Mouse (Mus musculus) erythroblast, embryonic 14.5 days (primary cell): Measurements from ENCODE around the gene Abca7.

ENCODE experiments used
- GATA1 ChIP-seq: IDR thresholded peaks from 2 replicates; pipeline ENCODE4 v1.6.1; 2012; ENCODE audit warnings: low read length, inconsistent platforms, mixed read lengths
- TAL1 ChIP-seq: IDR thresholded peaks from 3 replicates; pipeline ENCODE4 v1.6.1; 2012; ENCODE audit warnings: low read length, inconsistent platforms, mixed read lengths

DNA sequence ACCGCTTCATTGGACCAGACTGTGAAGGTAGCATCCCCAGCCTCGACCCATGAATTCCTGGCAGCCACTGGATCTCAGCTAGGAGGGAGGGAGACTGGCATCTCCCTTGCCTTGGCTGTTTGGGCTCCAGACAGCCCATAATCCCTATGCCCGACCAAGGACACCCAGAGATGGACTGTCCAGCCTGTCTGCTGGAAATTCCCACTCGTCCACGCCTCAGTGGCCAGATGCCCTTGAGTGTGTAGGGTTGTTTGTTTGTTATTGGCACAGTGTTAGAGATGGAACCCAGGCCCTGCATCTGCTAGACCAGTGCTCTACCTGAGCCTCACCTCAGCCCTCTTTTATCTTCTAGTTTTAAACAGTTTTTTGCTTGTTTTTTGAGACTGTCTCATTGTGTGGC is 31.0 kb upstream of the Abca7 start:
- TF ChIP-seq TAL1, result no peak
- no peak for TF ChIP-seq GATA1
